Mouse (Mus musculus) retina, postnatal 7 days (tissue): ENCODE results near the gene Camk1d.

Experiments used
- DNase-seq: peaks from one replicate; pipeline ENCODE4 v3.0.0-alpha.2; 2012; ENCODE audit warnings: low read depth, low spot score

Gene Camk1d

GRCm38 (mm10) chr2:5478256-5478655, 236.1 kb downstream of the Camk1d start:
- no peak for DNase-seq

GRCm38 (mm10) chr2:5477525-5477924, 236.8 kb downstream of the Camk1d start:
- DNase-seq, result no peak

GRCm38 (mm10) chr2:5469366-5469941, 244.9 kb downstream of the Camk1d start:
- no peak for DNase-seq

GRCm38 (mm10) chr2:5467537-5467936, 246.8 kb downstream of the Camk1d start:
- DNase-seq, result no peak

- DNase-seq, result no peak
Observed at GRCm38 (mm10) chr2:5458671-5459235, 255.6 kb downstream of the Camk1d start.

- DNase-seq, result no peak
Observed at GRCm38 (mm10) chr2:5458075-5458494, 256.2 kb downstream of the Camk1d start.

DNA sequence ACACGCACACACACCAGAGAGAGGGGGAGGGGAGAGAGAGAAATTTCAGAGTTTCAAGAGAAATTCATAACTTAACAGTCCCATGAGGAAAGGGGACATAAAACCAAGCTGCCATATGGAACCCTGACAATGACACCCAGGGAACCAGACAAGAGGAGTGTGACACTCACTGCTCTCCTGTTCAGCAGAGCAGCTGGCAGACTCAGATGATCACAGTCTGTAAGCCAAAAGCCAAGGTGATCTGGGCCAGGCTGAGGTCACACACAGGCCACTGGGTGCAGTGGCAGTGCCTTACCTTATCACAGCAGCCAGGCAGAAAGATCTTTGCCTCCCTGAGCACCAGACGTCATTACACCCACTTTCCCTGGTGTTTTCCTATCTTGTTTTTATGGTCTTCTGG, 258.2 kb downstream of the Camk1d start:
- DNase-seq, result no peak

GRCm38 (mm10) chr2:5454830-5455229, 259.5 kb downstream of the Camk1d start:
- DNase-seq, result no peak

DNA sequence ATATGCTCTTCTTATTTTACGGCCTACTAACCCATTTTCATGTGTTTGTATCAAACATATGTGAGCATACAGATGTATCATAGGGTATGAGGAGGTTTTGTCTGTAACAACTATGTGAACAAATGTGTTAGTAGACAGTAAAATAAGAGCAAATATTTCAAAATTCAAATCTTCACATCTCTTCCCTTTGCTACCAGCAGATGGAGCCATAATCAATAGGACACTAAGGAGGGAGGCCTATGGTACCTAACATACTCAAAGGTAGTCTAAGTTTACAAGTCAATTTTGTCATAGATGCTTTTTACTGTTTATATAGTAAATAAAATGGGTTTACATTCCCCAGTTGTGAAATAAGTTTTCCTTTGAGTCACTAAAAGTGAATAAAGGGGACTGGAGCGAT, 262.7 kb downstream of the Camk1d start:
- no peak for DNase-seq

DNA sequence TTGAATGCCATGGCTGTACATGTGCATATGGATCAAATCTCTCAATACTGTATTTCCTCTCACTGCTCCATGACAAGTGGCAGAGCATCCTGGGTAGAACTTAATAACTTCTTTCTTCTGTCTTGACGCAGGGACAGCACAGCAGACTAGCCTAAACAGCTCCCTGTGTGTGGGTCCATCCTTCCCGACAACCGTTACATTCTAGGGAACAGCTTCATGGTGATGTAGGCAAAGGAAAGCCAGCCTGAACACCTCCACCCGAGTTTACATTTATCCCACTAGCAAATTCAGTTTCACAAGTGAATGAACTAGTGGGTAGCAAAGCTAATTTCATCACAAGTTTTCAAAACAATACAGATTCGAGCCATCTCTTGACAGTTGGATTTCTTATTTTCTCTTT, 269.0 kb downstream of the Camk1d start:
- DNase-seq, result no peak

- DNase-seq, result no peak
Observed at GRCm38 (mm10) chr2:5437690-5438089, 276.6 kb downstream of the Camk1d start.

GRCm38 (mm10) chr2:5435587-5436253, 278.6 kb downstream of the Camk1d start:
- no peak for DNase-seq

DNA sequence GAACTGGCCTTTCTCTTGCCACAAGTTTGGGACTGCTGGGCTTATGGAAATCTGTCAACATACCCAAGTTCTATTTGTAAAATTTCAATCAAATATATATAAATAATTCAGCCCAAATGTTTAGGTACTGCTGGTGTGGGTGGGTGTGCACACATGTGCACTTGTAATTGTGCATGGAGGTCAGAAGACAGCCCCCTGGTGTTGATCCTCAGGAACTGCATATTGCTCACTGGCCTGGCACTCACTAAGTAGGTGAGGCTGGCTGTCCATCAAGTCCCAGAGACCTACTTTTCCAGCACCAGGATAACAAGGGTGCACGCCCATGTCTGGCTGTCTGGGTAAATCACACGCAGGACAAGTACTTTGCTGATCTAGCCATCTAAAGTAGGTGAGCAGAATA, 283.0 kb downstream of the Camk1d start:
- no peak for DNase-seq

GRCm38 (mm10) chr2:5429921-5430320, 284.4 kb downstream of the Camk1d start:
- no peak for DNase-seq

DNA sequence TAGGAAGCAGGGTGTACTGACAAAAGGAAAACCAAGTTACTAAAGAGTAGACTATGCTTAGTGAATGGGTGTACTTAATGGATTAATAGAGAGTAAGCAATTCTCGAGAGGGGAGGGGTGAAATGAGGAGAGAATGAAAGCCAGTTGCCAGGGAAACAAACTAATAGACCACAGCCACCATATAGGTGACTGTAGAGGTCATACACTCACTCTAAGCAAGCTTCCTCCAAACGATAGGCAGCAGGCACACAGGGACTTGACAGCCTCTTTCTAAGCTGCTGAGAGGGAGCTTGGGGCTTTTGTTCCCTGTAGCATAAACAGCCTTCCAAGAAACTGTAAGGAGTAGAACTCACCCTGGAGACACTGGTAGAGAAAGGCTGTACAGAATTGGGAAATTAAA, 288.2 kb downstream of the Camk1d start:
- DNase-seq, result no peak

DNA sequence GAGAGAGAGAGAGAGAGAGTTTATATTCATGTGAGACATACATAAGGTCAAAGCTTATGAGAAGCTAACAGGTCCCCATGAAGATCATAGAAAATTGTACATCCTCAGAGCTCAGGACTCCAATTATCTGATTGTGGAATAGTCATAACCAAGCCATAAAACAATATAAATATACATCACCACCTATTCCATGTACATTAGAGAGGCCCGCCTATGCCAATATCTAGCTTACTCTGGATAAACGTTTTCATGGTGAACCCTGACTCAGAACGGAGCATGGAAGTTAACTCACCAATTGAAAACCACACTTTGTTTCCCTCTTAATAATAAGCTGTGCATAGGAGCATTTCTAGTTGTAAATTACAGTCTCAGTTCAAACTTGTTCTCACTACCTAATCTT, 288.7 kb downstream of the Camk1d start:
- DNase-seq, result no peak

DNA sequence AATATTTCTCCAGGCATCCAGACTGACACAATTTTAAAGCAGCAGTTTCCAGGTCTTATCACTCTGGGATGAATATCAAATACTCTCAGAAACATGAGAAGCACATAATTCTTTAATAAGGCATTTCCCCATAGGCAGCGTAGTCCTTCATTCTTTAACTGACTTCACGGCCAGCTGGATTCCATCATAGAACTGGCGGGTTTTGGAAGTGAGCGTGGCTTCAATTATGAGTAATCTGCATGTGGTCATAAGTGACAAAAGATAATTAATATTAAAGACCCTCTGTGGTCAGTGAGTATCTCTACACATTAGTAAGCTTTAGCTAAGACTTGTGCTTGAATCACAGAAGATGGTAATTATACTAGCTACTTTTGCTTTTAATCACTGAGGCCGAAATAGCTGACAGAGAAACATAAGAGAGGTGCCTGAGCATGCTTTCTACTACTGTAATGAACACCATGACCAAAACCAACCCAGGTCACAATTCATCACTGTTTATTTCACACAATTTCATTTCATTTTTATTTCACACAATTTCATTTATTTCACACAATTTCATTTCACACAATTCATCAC, 293.6 kb downstream of the Camk1d start:
- no peak for DNase-seq

DNA sequence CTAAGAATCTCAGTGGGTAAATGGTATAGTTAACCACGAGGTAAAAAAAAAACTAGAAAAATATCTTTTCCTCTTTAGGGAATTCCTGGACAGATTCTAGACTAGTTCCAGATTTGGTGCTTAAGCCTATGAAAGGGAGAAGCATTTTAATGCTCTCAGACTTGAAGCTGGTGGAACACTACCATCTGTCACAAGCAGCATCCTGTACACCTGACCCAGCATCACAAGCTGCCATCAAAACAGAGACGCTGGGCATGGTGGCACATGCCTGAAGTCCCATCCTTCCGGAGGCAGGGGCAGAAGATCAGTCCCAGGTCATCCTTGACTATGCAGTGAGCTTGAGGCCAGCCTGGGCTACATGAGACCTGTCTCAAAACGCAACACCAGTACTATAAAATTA, 295.5 kb downstream of the Camk1d start:
- no peak for DNase-seq

GRCm38 (mm10) chr2:5417158-5418032, 296.9 kb downstream of the Camk1d start:
- DNase-seq, result no peak

- no peak for DNase-seq
Observed at GRCm38 (mm10) chr2:5411774-5412173, 302.5 kb downstream of the Camk1d start.

- no peak for DNase-seq
Observed at GRCm38 (mm10) chr2:5403850-5404249, 310.5 kb downstream of the Camk1d start.

GRCm38 (mm10) chr2:5402036-5402435, 312.3 kb downstream of the Camk1d start:
- no peak for DNase-seq
